Mouse (Mus musculus) MEL (cell line): ENCODE measurements at regions not wholly inside any gene's neighbourhood (a gene's known extent, or its start where the extent isn't known, plus 50 kb on each side); places are given as distances from the start of the nearest gene placed in this dataset.

Source experiments
- DNase-seq: peaks from one replicate; pipeline ENCODE4 v3.0.0; 2011; ENCODE audit warnings: low read depth, low spot score
- H3K27ac ChIP-seq: 2 replicates; pipeline ENCODE4 v1.5.1; 2012; ENCODE audit warnings: low read depth, mild to moderate bottlenecking, control low read depth, low read length, moderate library complexity; ENCODE audit not compliant: control insufficient read depth
- H3K27me3 ChIP-seq, 2 experiments: fragments of 150-350 bp in 1 of 2; sonication (generic) in 1 of 2; 2 replicates each; pipeline ENCODE4 v1.6.1; 2012; ENCODE audit warnings: low read length in 2 of 2, mild to moderate bottlenecking in 2 of 2, improper control_type of control experiment in 1 of 2, moderate library complexity in 1 of 2; ENCODE audit not compliant: insufficient read depth in 2 of 2, control insufficient read depth in 1 of 2
- H3K36me3 ChIP-seq, 2 experiments: 2 replicates each; pipeline ENCODE4 v1.6.1; 2012 to 2014; ENCODE audit warnings: low read length in 2 of 2, improper control_type of control experiment in 1 of 2, inconsistent platforms in 1 of 2, mild to moderate bottlenecking in 1 of 2; ENCODE audit not compliant: insufficient read depth in 2 of 2, control insufficient read depth in 1 of 2
- H3K4me1 ChIP-seq, 2 experiments: fragments of 150-350 bp in 1 of 2; sonication (generic) in 1 of 2; 2 replicates each; pipeline ENCODE4 v1.6.1; 2012; ENCODE audit warnings: low read length in 2 of 2, improper control_type of control experiment in 1 of 2, mild to moderate bottlenecking in 1 of 2; ENCODE audit not compliant: insufficient read depth in 2 of 2, control insufficient read depth in 1 of 2
- H3K4me3 ChIP-seq, 2 experiments: fragments of 150-350 bp in 1 of 2; sonication (generic) in 1 of 2; 2 replicates each; pipeline ENCODE4 v1.5.1; 2012; ENCODE audit warnings: low read depth in 2 of 2, low read length in 2 of 2, mild to moderate bottlenecking in 2 of 2, moderate library complexity in 2 of 2, control low read depth in 1 of 2, improper control_type of control experiment in 1 of 2; ENCODE audit not compliant: control insufficient read depth in 1 of 2, insufficient read depth in 1 of 2
- H3K79me2 ChIP-seq: 2 replicates; pipeline ENCODE4 v1.6.1; 2012; ENCODE audit warnings: mild to moderate bottlenecking, low read length, moderate library complexity; ENCODE audit not compliant: control insufficient read depth, poor library complexity, insufficient read depth
- H3K9ac ChIP-seq: 2 replicates; pipeline ENCODE4 v1.6.1; 2012; ENCODE audit warnings: low read depth, mild to moderate bottlenecking, control low read depth, low read length, moderate library complexity; ENCODE audit not compliant: control insufficient read depth, poor library complexity, severe bottlenecking
- H3K9me3 ChIP-seq: fragments of 150-350 bp; sonication (generic); replicated peaks from 2 replicates; pipeline ENCODE4 v1.6.1; 2012; ENCODE audit warnings: mild to moderate bottlenecking, low read length, improper control_type of control experiment, moderate library complexity; ENCODE audit not compliant: insufficient read depth
- CHD2 ChIP-seq: IDR thresholded peaks from 2 replicates; pipeline ENCODE4 v1.6.1; 2011; ENCODE audit warnings: low read length, improper control_type of control experiment
- E2F4 ChIP-seq: IDR thresholded peaks from 2 replicates; pipeline ENCODE4 v1.6.1; 2011; ENCODE audit warnings: low read depth, low read length, improper control_type of control experiment, borderline replicate concordance
- EP300 ChIP-seq, 2 experiments: IDR thresholded peaks; 2 replicates each; pipeline ENCODE4 v1.6.1; 2011; ENCODE audit warnings: improper control_type of control experiment in 2 of 2, low read length in 2 of 2, low read depth in 1 of 2, mild to moderate bottlenecking in 1 of 2
- ETS1 ChIP-seq: IDR thresholded peaks from 2 replicates; pipeline ENCODE4 v1.6.1; 2012; ENCODE audit warnings: low read depth, mild to moderate bottlenecking, inconsistent platforms, low read length, improper control_type of control experiment, moderate library complexity
- GABPA ChIP-seq: IDR thresholded peaks from 2 replicates; pipeline ENCODE4 v1.6.1; 2012; ENCODE audit warnings: low read depth, mild to moderate bottlenecking, inconsistent platforms, low read length, improper control_type of control experiment, moderate library complexity
- GATA1 ChIP-seq: IDR thresholded peaks from 2 replicates; pipeline ENCODE4 v1.6.1; 2011; ENCODE audit warnings: low read depth, low read length, improper control_type of control experiment
- HCFC1 ChIP-seq: IDR thresholded peaks from 2 replicates; pipeline ENCODE4 v1.6.1; 2012; ENCODE audit warnings: low read depth, mild to moderate bottlenecking, inconsistent platforms, low read length, improper control_type of control experiment, moderate library complexity
- KAT2A ChIP-seq: conservative IDR thresholded peaks from 2 replicates; pipeline ENCODE4 v1.6.1; 2012; ENCODE audit warnings: low read depth, low read length, improper control_type of control experiment, inconsistent platforms
- MAX ChIP-seq: IDR thresholded peaks from 2 replicates; pipeline ENCODE4 v1.6.1; 2011; ENCODE audit warnings: low read length, improper control_type of control experiment
- MEF2A ChIP-seq: IDR thresholded peaks from 2 replicates; pipeline ENCODE4 v1.6.1; 2014; ENCODE audit warnings: low read depth, mild to moderate bottlenecking, inconsistent platforms, low read length, improper control_type of control experiment; ENCODE audit not compliant: poor library complexity, insufficient replicate concordance, severe bottlenecking; ENCODE audit errors: extremely low read depth
- MYB ChIP-seq: IDR thresholded peaks from 2 replicates; pipeline ENCODE4 v1.6.1; 2011; ENCODE audit warnings: mild to moderate bottlenecking, low read depth, low read length, improper control_type of control experiment
- MYC ChIP-seq: IDR thresholded peaks from 2 replicates; pipeline ENCODE4 v1.6.1; 2011; ENCODE audit warnings: low read depth, mild to moderate bottlenecking, low read length, improper control_type of control experiment, moderate library complexity
- NRF1 ChIP-seq: IDR thresholded peaks from 2 replicates; pipeline ENCODE4 v1.6.1; 2014; ENCODE audit warnings: low read depth, mild to moderate bottlenecking, inconsistent platforms, low read length, improper control_type of control experiment, moderate library complexity; ENCODE audit not compliant: poor library complexity, insufficient read depth, severe bottlenecking
- POLR2AphosphoS5 ChIP-seq: IDR thresholded peaks from 2 replicates; pipeline ENCODE4 v1.6.1; 2012; ENCODE audit warnings: low read depth, borderline replicate concordance, mild to moderate bottlenecking, inconsistent platforms, low read length, moderate library complexity, mixed read lengths
- SIN3A ChIP-seq: IDR thresholded peaks from 2 replicates; pipeline ENCODE4 v1.6.1; 2012; ENCODE audit warnings: low read length, improper control_type of control experiment, inconsistent platforms
- TBP ChIP-seq: IDR thresholded peaks from 2 replicates; pipeline ENCODE4 v1.8.0; 2011; ENCODE audit warnings: low read depth, low read length, improper control_type of control experiment
- TCF12 ChIP-seq: IDR thresholded peaks from 2 replicates; pipeline ENCODE4 v1.6.1; 2014; ENCODE audit warnings: low read depth, mild to moderate bottlenecking, inconsistent platforms, low read length, improper control_type of control experiment, moderate library complexity
- UBTF ChIP-seq: IDR thresholded peaks from 2 replicates; pipeline ENCODE4 v1.6.1; 2012; ENCODE audit warnings: low read depth, mild to moderate bottlenecking, inconsistent platforms, low read length, improper control_type of control experiment, moderate library complexity, borderline replicate concordance; ENCODE audit not compliant: insufficient read depth
- USF1 ChIP-seq: IDR thresholded peaks from 2 replicates; pipeline ENCODE4 v1.6.1; 2014; ENCODE audit warnings: low read depth, mild to moderate bottlenecking, inconsistent platforms, low read length, improper control_type of control experiment, moderate library complexity
- ZC3H11A ChIP-seq: IDR thresholded peaks from 2 replicates; pipeline ENCODE4 v1.6.1; 2012; ENCODE audit warnings: low read depth, mild to moderate bottlenecking, inconsistent platforms, low read length, improper control_type of control experiment
- ZMIZ1 ChIP-seq: IDR thresholded peaks from 2 replicates; pipeline ENCODE4 v1.6.1; 2012; ENCODE audit warnings: low read depth, mild to moderate bottlenecking, inconsistent platforms, low read length, improper control_type of control experiment, moderate library complexity

DNA sequence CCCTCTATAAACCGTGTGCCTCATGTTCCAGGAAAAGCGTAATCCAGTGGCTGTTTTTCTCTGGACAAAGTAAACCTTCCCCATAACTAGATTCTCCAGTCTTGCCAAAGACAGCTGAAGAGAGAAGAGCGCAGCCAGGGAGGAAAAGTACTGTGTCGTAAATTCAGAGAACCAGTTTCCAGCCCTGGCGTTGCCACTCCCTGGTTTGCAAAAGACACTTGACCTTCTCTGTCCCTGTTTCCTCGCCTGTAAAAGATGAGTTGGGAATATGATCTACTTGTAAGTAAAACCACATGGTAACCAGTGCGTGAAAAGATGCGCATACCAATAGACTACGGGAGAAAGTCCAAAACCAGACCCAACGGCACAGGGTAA, 160.1 kb upstream of the Paip1 start:
- H3K4me3 ChIP-seq = no peak overlapping the region
- H3K79me2 ChIP-seq = no peaks in the 10 kb centered on the region
- DNase-seq = no peak
- TF ChIP-seq CHD2 = no peak
- no peak for TF ChIP-seq UBTF
- H3K36me3 ChIP-seq = no peaks in the 10 kb centered on the region
- H3K9me3 ChIP-seq = no peaks in the 10 kb centered on the region
- no peak overlapping the region for H3K27ac ChIP-seq
- no peaks in the 10 kb centered on the region; a peak in 1 of 4 replicates for H3K4me1 ChIP-seq
- H3K27me3 ChIP-seq = no peaks in the 10 kb centered on the region; a peak in 1 of 4 replicates
- H3K9ac ChIP-seq = no peak overlapping the region

DNA sequence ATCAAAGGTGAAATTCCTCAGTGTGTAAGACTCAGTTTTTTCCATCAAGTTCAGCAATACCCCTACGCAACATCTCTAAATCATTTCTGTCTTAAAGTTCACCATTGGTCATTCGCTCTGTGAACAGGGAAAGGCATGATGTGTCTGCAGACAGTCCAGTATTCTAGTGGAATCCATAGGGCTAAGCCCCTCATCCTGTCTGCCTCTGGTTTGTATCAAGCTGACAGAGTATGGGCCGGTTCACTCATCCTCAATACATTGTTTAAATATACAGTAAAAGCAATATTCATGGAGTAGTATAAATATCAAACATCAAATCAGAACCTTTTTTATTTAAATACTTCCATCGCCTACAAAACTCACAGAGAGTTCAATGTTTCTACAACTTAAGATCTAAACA, 152.9 kb upstream of the Paip1 start:
- Histone ChIP-seq H3K36me3 (no peaks in the 10 kb centered on the region), H3K79me2 (no peaks in the 10 kb centered on the region), H3K9ac (no peak overlapping the region), H3K9me3 (no peaks in the 10 kb centered on the region), H3K4me3 (no peak overlapping the region), H3K4me1 (no peaks in the 10 kb centered on the region), H3K27me3 (peaks cover 0 to 2% of the 10 kb centered on the region in 2 experiments; a peak in 1 of 4 replicates), H3K27ac (no peak overlapping the region)
- no peak for DNase-seq
- no peak for TF ChIP-seq TBP
- TF ChIP-seq GABPA = no peak
- no peak for TF ChIP-seq GATA1
- no peak for TF ChIP-seq TCF12
- TF ChIP-seq KAT2A = no peak
- TF ChIP-seq ETS1 = no peak
- no peak for TF ChIP-seq NRF1
- TF ChIP-seq MEF2A = no peak
- TF ChIP-seq ZC3H11A = no peak
- TF ChIP-seq POLR2AphosphoS5 = no peak
- TF ChIP-seq HCFC1 = no peak

DNA sequence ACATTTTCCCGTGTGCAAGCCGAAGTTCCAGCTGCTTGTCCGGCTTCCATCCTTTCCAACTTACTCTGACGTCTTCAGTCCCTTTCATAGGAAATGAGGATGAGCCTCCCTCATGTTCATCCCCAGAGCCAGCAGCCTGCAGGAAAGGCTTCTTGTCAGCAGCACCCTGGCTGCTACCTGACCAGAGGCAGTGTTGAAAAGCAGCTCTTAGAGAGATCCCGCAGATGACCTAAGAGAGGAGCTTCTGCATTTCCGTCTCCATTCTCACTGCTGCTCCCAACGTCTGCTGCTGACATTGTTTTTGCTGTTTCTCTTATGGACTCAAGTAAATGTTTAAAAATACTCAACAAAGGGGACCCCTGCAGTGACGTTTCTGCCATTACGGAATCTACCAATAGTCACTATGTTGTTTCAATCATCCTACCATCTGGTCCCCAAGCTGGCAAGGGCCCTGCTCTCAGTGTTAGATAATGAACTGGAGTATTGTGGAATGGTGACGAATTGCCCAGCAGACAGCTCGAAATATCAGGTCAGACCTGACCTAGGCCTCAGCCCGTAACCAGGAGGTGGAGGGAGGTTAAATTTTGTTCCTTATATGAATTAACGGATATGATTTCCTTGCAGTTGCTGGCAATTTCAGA, 151.0 kb upstream of the Paip1 start:
- H3K36me3 ChIP-seq = no peaks in the 10 kb centered on the region
- no peaks in the 10 kb centered on the region for H3K79me2 ChIP-seq
- TF ChIP-seq GABPA = no peak
- TF ChIP-seq EP300 (IDR thresholded peaks at IDR 0.05; ENCODE audit: low read depth in 1 of 2, low read length in 2 of 2) = no peak
- no peak for TF ChIP-seq KAT2A
- TF ChIP-seq SIN3A = no peak
- TF ChIP-seq E2F4 = no peak
- no peak for TF ChIP-seq MYC
- no peak for TF ChIP-seq MAX
- no peak for TF ChIP-seq ZC3H11A
- no peak for TF ChIP-seq TBP
- no peak for TF ChIP-seq CHD2
- no peak for TF ChIP-seq ZMIZ1
- no peak for TF ChIP-seq MYB
- no peak for TF ChIP-seq USF1
- H3K4me1 ChIP-seq = no peaks in the 10 kb centered on the region
- no peak overlapping the region for H3K4me3 ChIP-seq
- H3K9me3 ChIP-seq = no peaks in the 10 kb centered on the region
- H3K9ac ChIP-seq = no peak overlapping the region
- no peak for DNase-seq
- no peak overlapping the region for H3K27ac ChIP-seq
- H3K27me3 ChIP-seq = peaks cover 0 to 2% of the 10 kb centered on the region in 2 experiments; a peak in 1 of 4 replicates
